Mouse (Mus musculus): ENCODE data around the gene Shh. TPM values are rescaled to one million over a fixed set of nuclear protein-coding genes. Genes with fewer than 3 reads are reported as not detected.

The Shh gene
- total RNA-seq, 2 experiments from 2014 or later: not detected

Other genes starting within 250 kb of the Shh start
- gene Cnpy1, start 221.4 kb downstream of the Shh start, total RNA-seq (2015; ENCODE audit: low replicate concordance): not detected in 2 replicates
- gene Cnpy1, start 221.4 kb downstream of the Shh start, total RNA-seq (2017; ENCODE audit: low replicate concordance): 1.1 TPM in 1 of 2 replicates, not detected in the other
- gene Rbm33, start 150.1 kb downstream of the Shh start, total RNA-seq (2015; ENCODE audit: low replicate concordance): 61.0 and 79.4 TPM in 2 replicates
- gene Rbm33, start 150.1 kb downstream of the Shh start, total RNA-seq (2017; ENCODE audit: low replicate concordance): 103 and 115 TPM in 2 replicates